Mouse (Mus musculus) lung, adult 10 weeks (tissue): ENCODE data around the gene Hipk3. TPM values are rescaled to one million over a fixed set of nuclear protein-coding genes. Genes with fewer than 3 reads are reported as not detected.

ENCODE experiments used
- polyA plus RNA-seq: library from polyadenylated mRNA; stranded (reverse); fragments of 350-450 nt; fragmentation: Illumina TruSeq; extraction: RNeasy Lipid Tissue Mini Kit (QIAGEN cat#74804); gene quantifications from one replicate; pipeline ENCODE4 v1.2.3, GENCODE M21; 2014; ENCODE audit warnings: low read depth, low replicate concordance; ENCODE audit not compliant: insufficient read depth

Gene Hipk3
- 26.0 TPM for polyA plus RNA-seq

DNA sequence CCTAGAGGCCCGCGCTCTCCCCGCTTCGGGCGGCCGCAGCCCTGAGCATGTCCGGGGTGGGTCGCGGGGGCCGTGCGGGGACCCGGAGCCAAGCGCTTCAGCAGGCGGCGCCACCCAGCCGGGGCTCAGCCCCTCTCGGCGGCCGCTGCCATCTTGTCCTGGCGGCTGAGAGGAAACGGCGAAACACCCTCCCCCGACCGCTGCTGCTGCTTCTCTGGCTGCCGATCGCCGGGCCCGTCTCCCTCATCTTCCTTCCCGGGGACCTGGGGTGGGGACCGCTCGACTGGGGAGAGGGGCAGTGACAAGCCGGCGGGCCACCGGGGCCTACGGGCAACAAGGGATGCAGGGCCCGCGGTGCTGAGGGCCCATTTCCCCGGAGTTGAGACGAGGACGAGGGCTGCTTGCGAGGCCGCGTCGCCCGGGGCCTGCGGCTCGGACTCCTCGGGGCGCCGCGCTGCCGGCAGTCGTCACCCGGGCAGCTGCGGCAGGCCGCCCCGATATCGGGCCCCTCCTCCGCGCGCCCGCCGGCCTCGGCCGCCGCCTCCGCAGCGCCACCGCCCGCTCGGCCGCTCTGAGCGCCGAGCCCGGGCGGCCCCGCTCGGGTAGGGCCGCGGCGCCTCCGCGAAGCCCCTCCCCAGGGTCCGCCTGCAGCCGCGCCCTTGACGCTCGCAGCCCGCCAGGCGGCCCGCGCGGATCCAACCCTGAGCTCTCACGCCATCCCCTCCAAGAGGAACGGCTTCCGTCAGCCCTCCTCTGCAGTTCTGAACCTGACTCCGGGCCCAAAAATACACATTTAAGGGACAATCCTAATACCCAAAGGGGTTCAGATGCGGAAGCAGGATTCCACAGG, at the start of gene Hipk3:
Gene Hipk3 (minus strand): TSS at position 496 of the 850 bp plus-strand sequence.

DNA sequence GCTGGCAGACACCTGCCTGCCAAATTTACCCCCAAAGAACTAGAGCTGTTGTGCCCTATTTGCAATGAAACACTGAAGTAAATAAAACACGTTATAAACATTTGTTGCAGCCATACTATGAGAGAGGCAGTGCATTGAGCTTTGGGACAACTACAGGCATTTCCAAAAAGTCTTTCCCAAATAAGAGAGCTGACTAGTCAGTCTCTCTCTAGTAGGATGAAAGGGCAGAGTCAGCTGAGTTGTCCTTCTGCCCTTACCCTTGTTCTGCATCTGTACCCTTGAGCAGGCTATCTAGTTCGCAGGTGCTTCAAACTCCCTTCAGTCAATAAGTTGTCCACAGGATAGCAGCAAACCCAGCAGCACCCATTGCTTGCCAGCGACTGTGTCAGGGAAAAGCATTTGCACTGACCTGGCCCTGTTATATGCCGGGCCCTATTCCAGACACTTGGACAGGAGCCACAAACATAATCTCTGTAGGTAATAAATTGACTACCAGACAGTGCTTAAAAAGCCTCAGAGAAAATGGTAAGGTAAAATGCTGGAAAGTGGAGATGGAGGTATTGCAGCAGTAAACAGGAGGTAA, 83.2 kb downstream of the Hipk3 start, which contains the start of gene D430041D05Rik:
Gene D430041D05Rik (minus strand): TSS at position 51 of the 583 bp plus-strand sequence.

Other genes starting within 250 kb of the Hipk3 start
- gene D430041D05Rik, start 83.4 kb downstream of the Hipk3 start, polyA plus RNA-seq: 0.10 TPM
- gene Cstf3, start 96.1 kb upstream of the Hipk3 start, polyA plus RNA-seq: 13.4 TPM
- 3.8 TPM for gene Tcp11l1, start 217.7 kb upstream of the Hipk3 start, polyA plus RNA-seq
- gene Pin1rt1, start 221.9 kb upstream of the Hipk3 start, polyA plus RNA-seq: not detected
- 1.7 TPM for gene Depdc7, start 248.4 kb upstream of the Hipk3 start, polyA plus RNA-seq